In the genomic region with DNA sequence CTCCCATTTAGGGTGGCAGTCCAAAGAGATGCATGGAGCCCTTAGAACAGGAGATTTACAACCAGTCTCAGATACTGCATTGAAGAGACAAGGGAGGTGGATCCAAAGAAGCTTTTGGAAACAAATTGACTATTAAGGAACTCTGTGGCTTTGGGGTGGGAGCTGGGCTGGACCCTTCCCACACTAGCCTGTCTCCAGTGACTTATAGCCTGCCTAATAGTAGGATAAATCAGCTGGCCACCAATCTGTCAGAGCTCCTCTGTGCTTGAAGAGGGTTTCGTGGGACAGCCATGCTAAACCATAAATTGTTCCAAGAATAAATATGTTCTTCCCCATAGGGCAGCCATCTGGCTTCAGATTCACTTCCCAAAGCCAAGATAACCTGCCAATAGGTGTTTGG, we compare ENCODE assay signal across 26 mouse cellular contexts. TPM values are rescaled to one million over a fixed set of nuclear protein-coding genes. Genes with fewer than 3 reads are reported as not detected.
DNase-seq lines count a peak whose midpoint lies in the region; ATAC-seq lines count a peak whose summit lies in the region.
"Had no signal": no experiment of that assay in that cellular context is flagged by ENCODE, and none has a peak within 500 bp of the region (broad histone marks: within the 10 kb centered on the region; RNA-seq: fewer than 3 reads in every experiment).

No protein-coding gene starts in this region.

- WGBS in hindbrain, embryonic 15.5 days = 64% methylated on average over 1 of the region's 1 CpGs
- whole genome bisulfite sequencing in hindbrain, embryonic 10.5 days = 97% methylated on average over 1 of the region's 1 CpGs
- WGBS in midbrain, embryonic 11.5 days = 100% methylated on average over 1 of the region's 1 CpGs
- WGBS in midbrain, embryonic 13.5 days = 90% methylated on average over 1 of the region's 1 CpGs
- 20% methylated on average over 1 of the region's 1 CpGs for WGBS in neural tube, embryonic 14.5 days

- no peaks in the 10 kb centered on the region for H3K27me3 ChIP-seq in hindbrain, embryonic 15.5 days
- 0 out of 2 replicates have a peak, but pooled peaks cover 6% of the 10 kb centered on the region for H3K27me3 ChIP-seq in hindbrain, embryonic 10.5 days (ENCODE audit: insufficient read depth, poor library complexity, severe bottlenecking)
- no peaks in the 10 kb centered on the region for H3K27me3 ChIP-seq in midbrain, embryonic 11.5 days (ENCODE audit: control insufficient read depth, insufficient read depth, low read length)
- H3K27me3 ChIP-seq in midbrain, embryonic 13.5 days = no peaks in the 10 kb centered on the region
- H3K27me3 ChIP-seq in neural tube, embryonic 14.5 days (ENCODE audit: control insufficient read depth, insufficient read depth, low read length) = no peaks in the 10 kb centered on the region
- H3K27me3 ChIP-seq: CH12.LX; embryonic facial prominence, embryonic 13.5 days; embryonic facial prominence, embryonic 15.5 days; Patski had no signal

- no peaks in the 10 kb centered on the region for H3K9me3 ChIP-seq in hindbrain, embryonic 15.5 days
- H3K9me3 ChIP-seq in hindbrain, embryonic 10.5 days = no peaks in the 10 kb centered on the region
- H3K9me3 ChIP-seq in midbrain, embryonic 11.5 days (ENCODE audit: control insufficient read depth, low read length) = no peaks in the 10 kb centered on the region
- H3K9me3 ChIP-seq in midbrain, embryonic 13.5 days = no peaks in the 10 kb centered on the region
- H3K9me3 ChIP-seq in neural tube, embryonic 14.5 days (ENCODE audit: control insufficient read depth, low read length) = no peaks in the 10 kb centered on the region
- H3K9me3 ChIP-seq: embryonic facial prominence, embryonic 13.5 days; embryonic facial prominence, embryonic 15.5 days; forebrain, embryonic 10.5 days; forebrain, embryonic 12.5 days; G1E had no signal

- no peak for DNase-seq in hindbrain, embryonic 10.5 days (ENCODE audit: low spot score)
- peak; percentile 12 for DNase-seq in midbrain, embryonic 11.5 days (ENCODE audit: low spot score, missing footprints)
- no peak for DNase-seq in right cerebral cortex, postnatal 14 days
- DNase-seq: adrenal gland, adult 8-10 months; adrenal gland, postnatal 14 days; adrenal gland, postnatal 36 days; B cell, adult 2 months; cerebellum, adult 11-12 months; cerebellum, adult 2 months; cerebellum, adult 9-10 months; cerebellum, postnatal 25 days had no signal

- no peaks in the 10 kb centered on the region for H3K36me3 ChIP-seq in hindbrain, embryonic 15.5 days
- peaks cover 23% of the 10 kb centered on the region for H3K36me3 ChIP-seq in hindbrain, embryonic 10.5 days
- H3K36me3 ChIP-seq in midbrain, embryonic 11.5 days (ENCODE audit: control insufficient read depth, insufficient read depth, low read length) = no peaks in the 10 kb centered on the region
- no peaks in the 10 kb centered on the region for H3K36me3 ChIP-seq in midbrain, embryonic 13.5 days
- H3K36me3 ChIP-seq in neural tube, embryonic 14.5 days (ENCODE audit: control insufficient read depth, insufficient read depth, low read length) = no peaks in the 10 kb centered on the region

- ATAC-seq in hindbrain, embryonic 15.5 days (ENCODE audit: low FRiP score, low read depth) = 0 out of 2 replicates have a peak, but pooled peaks have one; percentile 21
- no peak for ATAC-seq in midbrain, embryonic 11.5 days (ENCODE audit: low FRiP score)
- no peak for ATAC-seq in midbrain, embryonic 13.5 days
- ATAC-seq in neural tube, embryonic 14.5 days (ENCODE audit: low read depth) = peak; percentile 56; the same call in 1 of the 2 replicates
- ATAC-seq: activated CD4-positive, CD25-positive, alpha-beta regulatory T cell, adult 4 months; CD4-positive, CD25-positive, alpha-beta regulatory T cell, adult 4 months; forebrain, embryonic 14.5 days; forebrain, embryonic 16.5 days; Patski had no signal

- no peak overlapping the region for H3K4me3 ChIP-seq in hindbrain, embryonic 15.5 days
- no peak overlapping the region for H3K4me3 ChIP-seq in hindbrain, embryonic 10.5 days
- no peak overlapping the region for H3K4me3 ChIP-seq in midbrain, embryonic 11.5 days (ENCODE audit: low read depth, low read length)
- H3K4me3 ChIP-seq in midbrain, embryonic 13.5 days (replicated peaks) = no peak overlapping the region
- no peak overlapping the region for H3K4me3 ChIP-seq in neural tube, embryonic 14.5 days (ENCODE audit: low read depth, low read length)
- H3K4me3 ChIP-seq: embryonic facial prominence, embryonic 13.5 days; embryonic facial prominence, embryonic 15.5 days; erythroblast, embryonic 14.5 days; forebrain, embryonic 10.5 days; forebrain, embryonic 12.5 days had no signal

- H3K27ac ChIP-seq in hindbrain, embryonic 15.5 days (replicated peaks) = no peak overlapping the region
- H3K27ac ChIP-seq in hindbrain, embryonic 10.5 days = no peak overlapping the region
- no peak overlapping the region for H3K27ac ChIP-seq in midbrain, embryonic 11.5 days (ENCODE audit: low read depth, low read length)
- H3K27ac ChIP-seq in midbrain, embryonic 13.5 days = no peak overlapping the region
- no peak overlapping the region for H3K27ac ChIP-seq in neural tube, embryonic 14.5 days (ENCODE audit: low read depth, low read length)
- H3K27ac ChIP-seq: embryonic facial prominence, embryonic 13.5 days; embryonic facial prominence, embryonic 15.5 days; forebrain, embryonic 10.5 days; forebrain, embryonic 12.5 days had no signal

- H3K9ac ChIP-seq in hindbrain, embryonic 15.5 days = no peak overlapping the region
- H3K9ac ChIP-seq in midbrain, embryonic 11.5 days (ENCODE audit: low read length) = no peak overlapping the region
- no peak overlapping the region for H3K9ac ChIP-seq in midbrain, embryonic 13.5 days (replicated peaks)
- no peak overlapping the region for H3K9ac ChIP-seq in neural tube, embryonic 14.5 days (replicated peaks; ENCODE audit: low read depth, low read length)
- H3K9ac ChIP-seq: embryonic facial prominence, embryonic 13.5 days; embryonic facial prominence, embryonic 15.5 days; forebrain, embryonic 12.5 days had no signal

- H3K4me2 ChIP-seq in hindbrain, embryonic 15.5 days = no peak overlapping the region
- no peak overlapping the region for H3K4me2 ChIP-seq in midbrain, embryonic 11.5 days
- no peak overlapping the region for H3K4me2 ChIP-seq in midbrain, embryonic 13.5 days (replicated peaks)
- H3K4me2 ChIP-seq in neural tube, embryonic 14.5 days (ENCODE audit: low read depth, low read length) = no peak overlapping the region
- H3K4me2 ChIP-seq: embryonic facial prominence, embryonic 13.5 days; embryonic facial prominence, embryonic 15.5 days; forebrain, embryonic 12.5 days had no signal

- H3K4me1 ChIP-seq in hindbrain, embryonic 15.5 days (replicated peaks) = peaks cover 58% of the 10 kb centered on the region
- H3K4me1 ChIP-seq in hindbrain, embryonic 10.5 days (replicated peaks) = peaks cover 69% of the 10 kb centered on the region
- peaks cover 11% of the 10 kb centered on the region for H3K4me1 ChIP-seq in midbrain, embryonic 11.5 days (ENCODE audit: control insufficient read depth, insufficient read depth, low read length)
- H3K4me1 ChIP-seq in midbrain, embryonic 13.5 days (replicated peaks) = peaks cover 58% of the 10 kb centered on the region
- peaks cover 32% of the 10 kb centered on the region for H3K4me1 ChIP-seq in neural tube, embryonic 14.5 days (ENCODE audit: control insufficient read depth, insufficient read depth, low read length)

RNA-seq across cellular contexts. Expression of gene Lrrc4, which starts 43.8 kb away (rescaled TPM):
- polyA plus RNA-seq in hindbrain, embryonic 15.5 days (2015; fragmentation: Nextera tagmentation; extraction: Ambion mirVana) = 6.8 and 7.1 TPM in 2 replicates
- 2.3 and 2.4 TPM in 2 replicates for polyA plus RNA-seq in hindbrain, embryonic 10.5 days (2016; fragmentation: Nextera tagmentation; extraction: Ambion mirVana)
- polyA plus RNA-seq in midbrain, embryonic 11.5 days (2014; fragmentation: Nextera tagmentation; extraction: Ambion mirVana) = 2.2 and 2.7 TPM in 2 replicates
- 5.1 and 5.3 TPM in 2 replicates for polyA plus RNA-seq in midbrain, embryonic 13.5 days (2015; fragmentation: Nextera tagmentation; extraction: Ambion mirVana)
- polyA plus RNA-seq in neural tube, embryonic 14.5 days (2014; fragmentation: Nextera tagmentation; extraction: Ambion mirVana) = 9.7 and 11.5 TPM in 2 replicates
- polyA plus RNA-seq: erythroblast, embryonic 14.5 days; G1E; Patski had no signal

Comparison
In these comparisons a context has a peak if more than half of its experiments do, and no peak if none do; other contexts are left out.
1. ATAC-seq: peak in hindbrain, embryonic 15.5 days (single experiment) and neural tube, embryonic 14.5 days (single experiment); none in midbrain, embryonic 11.5 days (single experiment) and midbrain, embryonic 13.5 days (single experiment).